Mouse (Mus musculus) limb, embryonic 14.5 days (tissue): ENCODE measurements around the gene Epha4. TPM values are rescaled to one million over a fixed set of nuclear protein-coding genes. Genes with fewer than 3 reads are reported as not detected.

Source experiments
- ATAC-seq: fragments of 200-750 bp; cut with Nextera tagmentation; 2 replicates; pipeline ENCODE4 v1.8.0; 2017; ENCODE audit warnings: low read depth, moderate number of reproducible peaks, moderate TSS enrichment; ENCODE audit not compliant: low FRiP score
- DNase-seq: peaks from one replicate; pipeline ENCODE4 v3.0.0-alpha.2; 2015; ENCODE audit warnings: low spot score
- H3K27ac ChIP-seq: fragments of 300-500 bp; sonication (generic); replicated peaks from 2 replicates; pipeline ENCODE4 v1.5.1; 2014; ENCODE audit warnings: low read depth, mild to moderate bottlenecking, low read length, moderate library complexity, mixed read lengths
- H3K27me3 ChIP-seq: fragments of 300-500 bp; sonication (generic); 2 replicates; pipeline ENCODE4 v1.6.1; 2014; ENCODE audit warnings: low read length, mixed read lengths; ENCODE audit not compliant: control insufficient read depth, insufficient read depth
- H3K36me3 ChIP-seq: fragments of 300-500 bp; sonication (generic); 2 replicates; pipeline ENCODE4 v1.6.1; 2014; ENCODE audit warnings: mild to moderate bottlenecking, low read length, moderate library complexity, mixed read lengths; ENCODE audit not compliant: control insufficient read depth, insufficient read depth
- H3K4me1 ChIP-seq: fragments of 300-500 bp; sonication (generic); 2 replicates; pipeline ENCODE4 v1.6.1; 2014; ENCODE audit warnings: antibody characterized with exemption, low read length, mixed read lengths; ENCODE audit not compliant: control insufficient read depth, insufficient read depth
- H3K4me2 ChIP-seq: fragments of 300-500 bp; sonication (generic); replicated peaks from 2 replicates; pipeline ENCODE4 v1.6.1; 2014; ENCODE audit warnings: low read depth, mild to moderate bottlenecking, low read length, moderate library complexity; ENCODE audit not compliant: severe bottlenecking
- H3K4me3 ChIP-seq: fragments of 300-500 bp; sonication (generic); replicated peaks from 2 replicates; pipeline ENCODE4 v1.5.1; 2014; ENCODE audit warnings: low read length
- H3K9ac ChIP-seq: fragments of 300-500 bp; sonication (generic); 2 replicates; pipeline ENCODE4 v1.6.1; 2014; ENCODE audit warnings: mild to moderate bottlenecking, low read depth, low read length, moderate library complexity; ENCODE audit not compliant: severe bottlenecking
- H3K9me3 ChIP-seq: fragments of 300-500 bp; sonication (generic); 2 replicates; pipeline ENCODE4 v1.6.1; 2016; ENCODE audit warnings: low read length; ENCODE audit not compliant: control insufficient read depth
- POLR2A ChIP-seq: fragments of 200-500 bp; IDR thresholded peaks from 2 replicates; pipeline ENCODE4 v1.8.0; 2012; ENCODE audit warnings: inconsistent platforms, mild to moderate bottlenecking, moderate library complexity, borderline replicate concordance; ENCODE audit not compliant: insufficient read depth, insufficient read length; ENCODE audit errors: extremely low read depth
- WGBS: fragments of 180-500 bp; shearing (Covaris S2); extraction: QIAGEN DNeasy Blood & Tissue Kit; methylation state at CpG from one replicate; pipeline ENCODE4 v1.1.7; 2014; 5-methylcytosine and 5-hydroxymethylcytosine counted together
- polyA plus RNA-seq, 2 experiments: library from polyadenylated mRNA; depleted of rRNA in 1 of 2; stranded (reverse) in 1 of 2; unstranded in 1 of 2; fragments of >200 nt; fragmentation: Nextera tagmentation in 1 of 2; extraction: Ambion mirVana in 1 of 2; gene quantifications; 2 replicates each; pipeline versions ENCODE4 v1.2.1 to v1.2.3; 2012 to 2014

The Epha4 gene
- polyA plus RNA-seq, 2 experiments = 34.5 to 53.5 TPM

DNA sequence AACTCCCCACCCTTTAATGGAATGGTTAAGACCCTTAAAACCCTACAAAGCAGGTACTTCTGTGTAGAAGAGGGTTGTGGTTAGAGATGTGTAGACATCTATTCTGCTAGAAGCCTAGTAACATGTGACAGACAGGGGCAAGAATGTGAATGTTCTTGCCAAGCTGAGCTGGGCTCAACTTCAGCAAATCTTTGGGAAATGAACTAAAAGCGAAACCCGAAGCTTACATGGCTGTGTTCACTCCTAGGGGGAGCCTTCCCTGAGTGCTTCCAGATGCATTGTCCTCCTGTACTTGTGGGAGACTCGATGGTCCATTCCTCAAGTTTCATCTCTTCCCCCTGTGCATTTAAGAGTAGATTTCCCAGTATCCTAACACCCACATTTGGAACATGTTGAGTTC lies 150.3 kb downstream of the Epha4 start:
- no peak overlapping the region for H3K4me3 ChIP-seq
- TF ChIP-seq POLR2A = no peak
- no peak overlapping the region for H3K9ac ChIP-seq
- DNase-seq (peak; percentile 47), ATAC-seq (no peak)
- no peaks in the 10 kb centered on the region for H3K27me3 ChIP-seq
- no peaks in the 10 kb centered on the region for H3K4me1 ChIP-seq
- peaks cover 19% of the 10 kb centered on the region for H3K36me3 ChIP-seq
- H3K4me2 ChIP-seq = no peak overlapping the region
- H3K9me3 ChIP-seq = no peaks in the 10 kb centered on the region
- no peak overlapping the region for H3K27ac ChIP-seq
- 55% methylated on average over 3 of the region's 3 CpGs for WGBS

DNA sequence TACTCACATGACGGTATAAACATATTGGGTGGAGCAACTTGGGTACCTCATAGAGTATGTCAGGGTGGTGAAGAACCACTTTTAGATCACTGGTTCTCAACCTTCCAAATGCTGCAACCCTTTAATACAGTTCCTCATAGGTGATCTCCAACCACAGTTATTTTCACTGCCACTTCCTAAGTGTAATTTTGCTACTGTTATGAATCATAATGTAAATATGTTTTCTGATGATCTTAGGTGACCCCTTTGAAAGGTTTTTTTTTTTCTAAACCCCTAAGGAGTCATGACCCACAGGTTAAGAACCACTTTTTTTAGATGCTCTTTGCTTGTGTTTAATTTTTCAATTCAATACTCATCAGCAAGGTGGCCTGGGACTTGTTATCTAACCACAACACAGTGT lies 151.0 kb downstream of the Epha4 start:
- H3K4me2 ChIP-seq = no peak overlapping the region
- DNase-seq = no peak
- H3K9ac ChIP-seq = no peak overlapping the region
- H3K27me3 ChIP-seq = no peaks in the 10 kb centered on the region
- H3K9me3 ChIP-seq = no peaks in the 10 kb centered on the region
- H3K4me3 ChIP-seq = no peak overlapping the region
- H3K27ac ChIP-seq = no peak overlapping the region
- H3K36me3 ChIP-seq = peaks cover 12% of the 10 kb centered on the region
- WGBS = 76% methylated on average over 1 of the region's 1 CpGs
- no peaks in the 10 kb centered on the region for H3K4me1 ChIP-seq
- ATAC-seq = no peak
- no peak for TF ChIP-seq POLR2A

DNA sequence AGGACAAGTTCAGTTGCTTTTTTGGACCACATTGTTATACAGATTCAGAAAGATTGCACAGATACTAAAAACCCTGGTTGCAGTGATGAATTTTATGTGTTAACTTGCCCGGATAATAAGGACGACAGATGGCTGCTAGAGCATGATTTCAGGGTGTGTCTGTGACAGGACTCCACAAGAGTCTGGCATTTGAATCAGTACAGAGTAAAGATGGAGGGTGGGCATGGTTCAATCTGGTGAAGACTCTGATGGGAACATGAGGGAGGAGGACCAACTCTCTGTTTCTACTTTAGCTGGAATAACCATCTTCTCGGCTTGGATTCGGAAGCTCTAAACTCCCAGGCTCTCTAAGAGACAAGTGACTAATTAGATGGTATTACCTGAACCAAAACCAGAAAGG lies 168.4 kb downstream of the Epha4 start:
- no peak for DNase-seq
- H3K4me3 ChIP-seq = no peak overlapping the region
- H3K4me1 ChIP-seq = peaks cover 3% of the 10 kb centered on the region; the same call in 1 of the 2 replicates
- no peak overlapping the region for H3K9ac ChIP-seq
- no peaks in the 10 kb centered on the region for H3K36me3 ChIP-seq
- no peaks in the 10 kb centered on the region for H3K9me3 ChIP-seq
- TF ChIP-seq POLR2A = no peak
- WGBS = 74% methylated on average over 4 of the region's 4 CpGs
- no peak overlapping the region for H3K27ac ChIP-seq
- ATAC-seq = no peak
- H3K4me2 ChIP-seq = no peak overlapping the region
- H3K27me3 ChIP-seq = no peaks in the 10 kb centered on the region

DNA sequence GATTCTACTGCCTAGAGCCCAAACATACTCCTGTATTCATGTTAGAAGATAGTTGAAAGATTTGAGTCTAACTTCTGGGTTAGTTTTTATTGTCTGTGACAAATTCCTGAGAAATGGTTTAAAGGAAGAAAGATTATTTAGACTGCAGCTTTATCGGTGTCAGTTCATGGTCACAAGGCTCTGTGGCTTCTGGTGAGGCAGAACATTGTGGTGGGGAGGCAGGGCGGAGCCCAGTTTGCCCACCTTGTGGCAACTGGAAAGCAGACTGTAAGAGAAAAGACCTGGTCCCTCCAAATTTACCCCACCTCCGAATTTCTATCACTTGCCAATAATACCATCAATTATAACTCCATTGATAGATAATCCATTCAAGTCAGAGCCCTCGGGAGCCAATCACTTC lies 171.1 kb downstream of the Epha4 start:
- Histone ChIP-seq H3K4me1 (no peaks in the 10 kb centered on the region), H3K9ac (no peak overlapping the region), H3K4me3 (no peak overlapping the region), H3K36me3 (no peaks in the 10 kb centered on the region), H3K4me2 (no peak overlapping the region), H3K27ac (no peak overlapping the region), H3K27me3 (no peaks in the 10 kb centered on the region), H3K9me3 (no peaks in the 10 kb centered on the region)
- WGBS = 83% methylated on average over 4 of the region's 4 CpGs
- no peak for DNase-seq
- no peak for ATAC-seq
- no peak for TF ChIP-seq POLR2A

DNA sequence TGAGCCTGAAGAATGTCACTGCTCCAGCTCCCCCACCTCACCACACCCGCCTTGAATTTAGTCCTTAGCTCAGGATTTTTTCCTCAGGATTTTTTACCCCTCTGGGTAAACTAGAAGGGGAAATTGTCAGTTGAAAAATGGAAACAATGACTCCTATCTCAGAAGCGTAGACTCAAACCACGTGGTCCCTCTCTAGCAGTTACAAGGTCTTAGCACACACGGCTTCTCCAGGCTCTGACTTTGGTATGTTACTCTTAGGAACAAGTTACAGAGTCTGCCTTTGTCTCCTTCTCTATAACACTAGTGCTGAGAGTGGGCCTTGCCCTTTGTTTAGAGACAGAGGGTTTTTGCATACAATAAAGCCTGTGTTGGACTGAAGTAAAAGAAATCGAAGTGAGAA lies 175.2 kb downstream of the Epha4 start:
- Histone ChIP-seq H3K27me3 (no peaks in the 10 kb centered on the region), H3K9me3 (no peaks in the 10 kb centered on the region), H3K4me3 (no peak overlapping the region), H3K27ac (no peak overlapping the region), H3K36me3 (no peaks in the 10 kb centered on the region), H3K4me2 (no peak overlapping the region), H3K4me1 (peaks cover 10% of the 10 kb centered on the region; the same call in 1 of the 2 replicates), H3K9ac (no peak overlapping the region)
- TF ChIP-seq POLR2A = no peak
- no peak for ATAC-seq
- DNase-seq = no peak
- 79% methylated on average over 5 of the region's 5 CpGs for WGBS

DNA sequence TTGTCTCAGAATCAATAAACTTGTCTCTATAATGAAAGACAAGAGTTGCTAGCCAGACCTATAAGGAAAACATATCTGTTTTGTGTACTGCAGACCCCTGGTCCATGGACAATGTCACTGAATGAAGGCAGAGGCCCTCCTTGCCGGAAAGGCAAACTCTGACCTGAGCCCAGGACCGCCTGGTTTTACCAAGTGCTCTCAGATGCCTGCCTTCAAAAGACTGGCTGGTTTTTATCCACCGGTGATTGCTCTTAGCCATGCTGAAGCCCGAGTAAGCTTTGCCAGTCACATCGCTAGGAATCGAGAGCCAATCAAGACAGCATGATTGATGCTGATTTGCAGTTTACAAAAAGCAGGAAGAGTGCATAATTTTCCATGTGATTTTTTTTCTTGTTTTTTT lies 176.5 kb downstream of the Epha4 start:
- no peaks in the 10 kb centered on the region for H3K27me3 ChIP-seq
- ATAC-seq (no peak), DNase-seq (no peak)
- no peak overlapping the region for H3K4me2 ChIP-seq
- TF ChIP-seq POLR2A = no peak
- H3K9ac ChIP-seq = no peak overlapping the region
- no peaks in the 10 kb centered on the region for H3K9me3 ChIP-seq
- WGBS = 28% methylated on average over 6 of the region's 6 CpGs
- no peak overlapping the region for H3K27ac ChIP-seq
- no peak overlapping the region for H3K4me3 ChIP-seq
- peaks cover 10% of the 10 kb centered on the region; the same call in 1 of the 2 replicates for H3K4me1 ChIP-seq
- no peaks in the 10 kb centered on the region for H3K36me3 ChIP-seq
